11 mouse cellular contexts compared by ENCODE assay signal in genomic region chr15:79946790-79947189, GRCm38 (mm10). TPM values are rescaled to one million over a fixed set of nuclear protein-coding genes. Genes with fewer than 3 reads are reported as not detected.
A peak's percentile ranks its signal among the peaks of the same experiment; 100 is the strongest.
DNase-seq lines count a peak whose midpoint lies in the region; ATAC-seq and TF ChIP-seq lines count a peak whose summit lies in the region.
"Had no signal": no experiment of that assay in that cellular context is flagged by ENCODE, and none has a peak within 500 bp of the region (broad histone marks: within the 10 kb centered on the region; RNA-seq: fewer than 3 reads in every experiment).

No protein-coding gene starts in this region.

- no peaks in the 10 kb centered on the region for H3K36me3 ChIP-seq in limb, embryonic 11.5 days (ENCODE audit: control insufficient read depth, insufficient read depth, low read length)
- H3K36me3 ChIP-seq in limb, embryonic 10.5 days: no peaks in the 10 kb centered on the region
- no peaks in the 10 kb centered on the region for H3K36me3 ChIP-seq in MEL (ENCODE audit: control insufficient read depth in 1 of 2, insufficient read depth in 2 of 2, low read length in 2 of 2)
- H3K36me3 ChIP-seq: embryonic facial prominence, embryonic 13.5 days; liver, embryonic 15.5 days had no signal

- DNase-seq in cerebellum, adult 2 months: no peak
- no peak for DNase-seq in cerebellum, adult 11-12 months
- peak; percentile 51 for DNase-seq in limb, embryonic 11.5 days (ENCODE audit: low spot score)
- no peak for DNase-seq in limb, embryonic 10.5 days (ENCODE audit: low spot score)
- DNase-seq in MEL (ENCODE audit: low read depth, low spot score): peak; percentile 89
- DNase-seq in frontal cortex, postnatal 10 days (ENCODE audit: low spot score in 2 of 2): no peak
- no peak for DNase-seq in gastrocnemius, postnatal 10 days

- peak; percentile 73 for TF ChIP-seq RAD21 in MEL (IDR thresholded peaks at IDR 0.05; ENCODE audit: low read depth, low read length)

- 74% methylated on average over 9 of the region's 9 CpGs for WGBS in cerebellum, adult 2 months
- 52% methylated on average over 9 of the region's 9 CpGs for WGBS in limb, embryonic 11.5 days
- WGBS in limb, embryonic 10.5 days: 55% methylated on average over 9 of the region's 9 CpGs

- peak; percentile 19; the same call in 1 of the 2 replicates for TF ChIP-seq CTCF in cerebellum, adult 2 months (IDR thresholded peaks at IDR 0.05; ENCODE audit: borderline replicate concordance, insufficient read depth, low read depth, low read length)
- TF ChIP-seq CTCF in MEL (IDR thresholded peaks at IDR 0.05 in 2 of 3, conservative IDR thresholded peaks at IDR 0.05 in 1 of 3; ENCODE audit: control insufficient read depth in 1 of 3, insufficient read depth in 1 of 3, low read depth in 2 of 3, low read length in 3 of 3, poor library complexity in 1 of 3, severe bottlenecking in 1 of 3): peak; percentile 77 to 81 (median 79)

- H3K4me1 ChIP-seq in cerebellum, adult 2 months (ENCODE audit: control insufficient read depth, insufficient read depth, low read length): peaks cover 8% of the 10 kb centered on the region
- peaks cover 21% of the 10 kb centered on the region for H3K4me1 ChIP-seq in limb, embryonic 11.5 days (ENCODE audit: control insufficient read depth, insufficient read depth, low read length)
- H3K4me1 ChIP-seq in limb, embryonic 10.5 days: peaks cover 34% of the 10 kb centered on the region
- no peaks in the 10 kb centered on the region for H3K4me1 ChIP-seq in MEL (ENCODE audit: control insufficient read depth in 1 of 2, insufficient read depth in 2 of 2, low read length in 2 of 2)

- no peak for TF ChIP-seq POLR2A in cerebellum, adult 2 months (IDR thresholded peaks at IDR 0.05; ENCODE audit: borderline replicate concordance, insufficient read depth, low read length)
- TF ChIP-seq POLR2A in MEL (IDR thresholded peaks at IDR 0.05; ENCODE audit: control insufficient read depth in 1 of 2, insufficient read depth in 1 of 2, low read depth in 1 of 2, low read length in 2 of 2, poor library complexity in 1 of 2): no peak

- no peaks in the 10 kb centered on the region for H3K27me3 ChIP-seq in cerebellum, adult 2 months (ENCODE audit: control insufficient read depth, insufficient read depth, low read length)
- H3K27me3 ChIP-seq in limb, embryonic 11.5 days (ENCODE audit: control insufficient read depth, insufficient read depth, low read length): no peaks in the 10 kb centered on the region
- 0 out of 2 replicates have a peak, but pooled peaks cover 6% of the 10 kb centered on the region for H3K27me3 ChIP-seq in limb, embryonic 10.5 days (ENCODE audit: low read depth, poor library complexity, severe bottlenecking)
- no peaks in the 10 kb centered on the region for H3K27me3 ChIP-seq in MEL (ENCODE audit: control insufficient read depth in 1 of 2, insufficient read depth in 2 of 2, low read length in 2 of 2)
- H3K27me3 ChIP-seq: embryonic facial prominence, embryonic 13.5 days; Patski had no signal

- no peak for TF ChIP-seq EP300 in MEL (IDR thresholded peaks at IDR 0.05; ENCODE audit: low read depth in 1 of 2, low read length in 2 of 2)

- H3K79me2 ChIP-seq in MEL (ENCODE audit: control insufficient read depth, insufficient read depth, low read length, poor library complexity): no peaks in the 10 kb centered on the region

- no peak for ATAC-seq in limb, embryonic 11.5 days (ENCODE audit: insufficient number of reproducible peaks, low FRiP score, low TSS enrichment, low read depth)
- peak; percentile 47; the same call in 1 of the 2 replicates for ATAC-seq in megakaryocyte, adult 5-6 weeks (ENCODE audit: poor library complexity, severe bottlenecking)

- H3K27ac ChIP-seq in cerebellum, adult 2 months (ENCODE audit: insufficient read depth, low read length): no peak overlapping the region
- H3K27ac ChIP-seq in limb, embryonic 11.5 days (replicated peaks; ENCODE audit: low read depth, low read length): no peak overlapping the region
- H3K27ac ChIP-seq in limb, embryonic 10.5 days: no peak overlapping the region; the same call in 1 of the 2 replicates
- H3K27ac ChIP-seq in MEL (ENCODE audit: control insufficient read depth, low read depth, low read length): no peak overlapping the region
- H3K27ac ChIP-seq: embryonic facial prominence, embryonic 13.5 days; liver, embryonic 15.5 days had no signal

- no peaks in the 10 kb centered on the region for H3K9me3 ChIP-seq in limb, embryonic 11.5 days (ENCODE audit: control insufficient read depth, low read length)
- no peaks in the 10 kb centered on the region for H3K9me3 ChIP-seq in limb, embryonic 10.5 days (replicated peaks)
- H3K9me3 ChIP-seq in MEL (replicated peaks; ENCODE audit: insufficient read depth, low read length): no peaks in the 10 kb centered on the region
- H3K9me3 ChIP-seq: embryonic facial prominence, embryonic 13.5 days; liver, embryonic 15.5 days had no signal

- no peak overlapping the region for H3K4me3 ChIP-seq in cerebellum, adult 2 months (replicated peaks; ENCODE audit: insufficient read depth, low read depth, low read length)
- H3K4me3 ChIP-seq in limb, embryonic 11.5 days (ENCODE audit: low read depth, low read length): no peak overlapping the region
- no peak overlapping the region for H3K4me3 ChIP-seq in limb, embryonic 10.5 days
- H3K4me3 ChIP-seq in MEL (ENCODE audit: control insufficient read depth in 1 of 2, insufficient read depth in 1 of 2, low read depth in 2 of 2, low read length in 2 of 2): peak overlapping the region in 1 of 2 experiments; percentile 38; a peak in 1 of 4 replicates
- H3K4me3 ChIP-seq: embryonic facial prominence, embryonic 13.5 days; liver, embryonic 15.5 days had no signal

- H3K9ac ChIP-seq in limb, embryonic 11.5 days (ENCODE audit: low read length): no peak overlapping the region
- H3K9ac ChIP-seq in MEL (ENCODE audit: control insufficient read depth, low read depth, low read length, poor library complexity, severe bottlenecking): no peak overlapping the region
- H3K9ac ChIP-seq: liver, embryonic 15.5 days had no signal

- no peak overlapping the region for H3K4me2 ChIP-seq in limb, embryonic 11.5 days (ENCODE audit: low read depth, severe bottlenecking)
- H3K4me2 ChIP-seq: embryonic facial prominence, embryonic 13.5 days; liver, embryonic 15.5 days had no signal

TF ChIP-seq in MEL, 35 proteins besides CTCF, POLR2A, EP300 and RAD21:
- TF ChIP-seq ZC3H11A (IDR thresholded peaks at IDR 0.05; ENCODE audit: low read depth, low read length) (peak; percentile 81), MYC (IDR thresholded peaks at IDR 0.05; ENCODE audit: low read depth, low read length) (peak; percentile 64; the same call in 1 of the 2 replicates), MAZ (IDR thresholded peaks at IDR 0.05; ENCODE audit: low read depth, low read length) (peak; percentile 45; the same call in 1 of the 2 replicates), SMC3 (IDR thresholded peaks at IDR 0.05; ENCODE audit: low read depth, low read length) (peak; percentile 86), NRF1 (IDR thresholded peaks at IDR 0.05; ENCODE audit: insufficient read depth, low read depth, low read length, poor library complexity, severe bottlenecking) (peak; percentile 81), TBP (IDR thresholded peaks at IDR 0.05; ENCODE audit: low read depth, low read length) (peak; percentile 33; the same call in 1 of the 2 replicates), CHD2 (IDR thresholded peaks at IDR 0.05; ENCODE audit: low read length) (no peak), HCFC1 (IDR thresholded peaks at IDR 0.05; ENCODE audit: low read depth, low read length) (peak; percentile 35; the same call in 1 of the 2 replicates), ELF1 (IDR thresholded peaks at IDR 0.05; ENCODE audit: low read depth, low read length) (no peak), ETS1 (IDR thresholded peaks at IDR 0.05; ENCODE audit: low read depth, low read length) (no peak), ZMIZ1 (IDR thresholded peaks at IDR 0.05; ENCODE audit: low read depth, low read length) (no peak), RCOR1 (IDR thresholded peaks at IDR 0.05; ENCODE audit: low read depth, low read length) (no peak), USF1 (IDR thresholded peaks at IDR 0.05; ENCODE audit: low read depth, low read length) (no peak), SIN3A (IDR thresholded peaks at IDR 0.05; ENCODE audit: low read length) (peak; percentile 39; the same call in 1 of the 2 replicates)

RNA-seq across cellular contexts. Expression of gene Cbx7, which starts 24.1 kb away (rescaled TPM):
- 89.6 and 96.3 TPM in 2 replicates for polyA plus RNA-seq in cerebellum, adult 2 months (2012; rRNA removed)
- polyA plus RNA-seq in limb, embryonic 11.5 days (2014; fragmentation: Nextera tagmentation; extraction: Ambion mirVana): 0.97 and 1.4 TPM in 2 replicates
- 1.1 and 1.3 TPM in 2 replicates for polyA plus RNA-seq in limb, embryonic 10.5 days (2016; fragmentation: Nextera tagmentation; extraction: Ambion mirVana)
- total RNA-seq in MEL (2012; rRNA removed): 2.9 and 3.7 TPM in 2 replicates
- polyA plus RNA-seq in MEL (2012; ENCODE audit: insufficient read depth in 1 of 2, insufficient read length in 2 of 2, low read depth in 1 of 2, low replicate concordance in 2 of 2, missing spikeins in 1 of 2): 10 to 100 TPM in 1 of 2 experiments, not detected in 1; 11.1 TPM
- 4.9 and 5.5 TPM in 2 replicates for total RNA-seq in megakaryocyte, adult 5-6 weeks (2015)
- total RNA-seq in megakaryocyte, adult 5-6 weeks (2017): 3.9 and 7.0 TPM in 2 replicates
- total RNA-seq in gastrocnemius, postnatal 10 days (2021): 1 to 10 TPM; 2.9 to 4.1 TPM

RNA-seq across cellular contexts. Expression of gene Apobec3, which starts 55.3 kb away (rescaled TPM):
- polyA plus RNA-seq in cerebellum, adult 2 months (2012; rRNA removed): 3.3 and 3.6 TPM in 2 replicates
- polyA plus RNA-seq in limb, embryonic 11.5 days (2014; fragmentation: Nextera tagmentation; extraction: Ambion mirVana): 9.7 and 11.8 TPM in 2 replicates
- polyA plus RNA-seq in limb, embryonic 10.5 days (2016; fragmentation: Nextera tagmentation; extraction: Ambion mirVana): 5.9 and 9.4 TPM in 2 replicates
- total RNA-seq in MEL (2012; rRNA removed): 17.2 and 22.2 TPM in 2 replicates
- 10 to 100 TPM in 1 of 2 experiments, not detected in 1; 38.6 TPM for polyA plus RNA-seq in MEL (2012; ENCODE audit: insufficient read depth in 1 of 2, insufficient read length in 2 of 2, low read depth in 1 of 2, low replicate concordance in 2 of 2, missing spikeins in 1 of 2)
- 129 and 148 TPM in 2 replicates for total RNA-seq in megakaryocyte, adult 5-6 weeks (2015)
- total RNA-seq in megakaryocyte, adult 5-6 weeks (2017): 124 and 125 TPM in 2 replicates
- total RNA-seq in gastrocnemius, postnatal 10 days (2021): 10 to 100 TPM in 1 of 2 experiments, 1 to 10 TPM in 1; 7.5 to 11.8 TPM

Comparison
In these comparisons a context has a peak if more than half of its experiments do, and no peak if none do; other contexts are left out.
1. DNase-seq: peak in limb, embryonic 11.5 days (single experiment) and MEL (single experiment); none in cerebellum, adult 2 months (0 of 2), cerebellum, adult 11-12 months (single experiment), limb, embryonic 10.5 days (single experiment), frontal cortex, postnatal 10 days (0 of 2) and gastrocnemius, postnatal 10 days (single experiment).